22 mouse cellular contexts compared by ENCODE assay signal in the genomic region with DNA sequence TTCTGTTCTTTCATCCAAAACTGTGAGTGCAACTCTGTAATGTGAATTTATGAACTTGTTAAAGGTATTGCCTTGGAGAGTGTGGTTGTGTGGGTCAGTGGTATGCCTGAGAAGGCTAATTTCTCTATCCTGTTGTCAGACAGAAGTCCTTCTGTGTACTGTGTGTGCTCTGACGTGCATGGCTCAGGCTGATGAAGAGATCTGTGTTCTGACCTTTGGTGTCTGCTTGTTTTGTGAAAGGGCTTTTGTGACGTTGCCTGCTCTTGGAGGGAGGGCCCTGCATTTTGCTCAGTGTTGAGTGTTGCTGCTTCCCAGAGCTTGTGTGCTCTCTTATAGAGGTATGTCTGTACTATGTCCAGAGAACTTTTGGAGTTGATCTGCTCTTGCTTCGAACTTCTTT. TPM values are rescaled to one million over a fixed set of nuclear protein-coding genes. Genes with fewer than 3 reads are reported as not detected.
DNase-seq lines count a peak whose midpoint lies in the region; ATAC-seq and TF ChIP-seq lines count a peak whose summit lies in the region.
"Had no signal": no experiment of that assay in that cellular context is flagged by ENCODE, and none has a peak within 500 bp of the region (broad histone marks: within the 10 kb centered on the region; RNA-seq: fewer than 3 reads in every experiment).

No protein-coding gene starts in this region.

- H3K9me3 ChIP-seq in MEL (replicated peaks; ENCODE audit: insufficient read depth, low read length) = no peaks in the 10 kb centered on the region
- no peaks in the 10 kb centered on the region for H3K9me3 ChIP-seq in liver, embryonic 16.5 days (replicated peaks; ENCODE audit: control insufficient read depth, low read length)
- no peaks in the 10 kb centered on the region for H3K9me3 ChIP-seq in forebrain, embryonic 13.5 days (replicated peaks)
- H3K9me3 ChIP-seq in midbrain, embryonic 14.5 days (ENCODE audit: control insufficient read depth, low read length) = no peaks in the 10 kb centered on the region
- H3K9me3 ChIP-seq in hindbrain, postnatal 0 days (ENCODE audit: low read length) = no peaks in the 10 kb centered on the region

- 33% methylated on average over 3 of the region's 3 CpGs for WGBS in liver, embryonic 16.5 days (ENCODE audit: insufficient replicate concordance)
- 56% methylated on average over 3 of the region's 3 CpGs for WGBS in forebrain, embryonic 13.5 days
- 60% methylated on average over 3 of the region's 3 CpGs for WGBS in midbrain, embryonic 14.5 days
- WGBS in hindbrain, postnatal 0 days = 54% methylated on average over 3 of the region's 3 CpGs

- ATAC-seq in liver, embryonic 16.5 days (ENCODE audit: low read depth) = peak; percentile 84
- no peak for ATAC-seq in forebrain, embryonic 13.5 days
- no peak for ATAC-seq in midbrain, embryonic 14.5 days (ENCODE audit: low FRiP score, low TSS enrichment)
- ATAC-seq in hindbrain, postnatal 0 days = no peak
- ATAC-seq: hindbrain, embryonic 16.5 days had no signal

- TF ChIP-seq RAD21 in MEL (IDR thresholded peaks at IDR 0.05; ENCODE audit: low read depth, low read length) = no peak

- TF ChIP-seq CTCF in MEL (IDR thresholded peaks at IDR 0.05 in 2 of 3, conservative IDR thresholded peaks at IDR 0.05 in 1 of 3; ENCODE audit: control insufficient read depth in 1 of 3, insufficient read depth in 1 of 3, low read depth in 2 of 3, low read length in 3 of 3, poor library complexity in 1 of 3, severe bottlenecking in 1 of 3) = no peak
- TF ChIP-seq CTCF in cortical plate, adult 2 months (IDR thresholded peaks at IDR 0.05; ENCODE audit: extremely low read depth, insufficient read depth, low read length) = no peak
- no peak for TF ChIP-seq CTCF in hindbrain, postnatal 0 days (IDR thresholded peaks at IDR 0.05; ENCODE audit: low read depth)

- H3K4me2 ChIP-seq in liver, embryonic 16.5 days (ENCODE audit: low read depth, low read length) = no peak overlapping the region
- H3K4me2 ChIP-seq in forebrain, embryonic 13.5 days = no peak overlapping the region
- H3K4me2 ChIP-seq in midbrain, embryonic 14.5 days (ENCODE audit: low read length) = no peak overlapping the region
- H3K4me2 ChIP-seq in hindbrain, postnatal 0 days (ENCODE audit: low read depth, low read length) = no peak overlapping the region
- H3K4me2 ChIP-seq: midbrain, embryonic 11.5 days had no signal

- no peak overlapping the region for H3K9ac ChIP-seq in MEL (ENCODE audit: control insufficient read depth, low read depth, low read length, poor library complexity, severe bottlenecking)
- no peak overlapping the region for H3K9ac ChIP-seq in liver, embryonic 16.5 days (ENCODE audit: low read depth, low read length)
- no peak overlapping the region for H3K9ac ChIP-seq in forebrain, embryonic 13.5 days
- no peak overlapping the region for H3K9ac ChIP-seq in midbrain, embryonic 14.5 days (replicated peaks; ENCODE audit: low read length)
- no peak overlapping the region for H3K9ac ChIP-seq in hindbrain, postnatal 0 days (replicated peaks; ENCODE audit: low read length)

- no peaks in the 10 kb centered on the region for H3K27me3 ChIP-seq in MEL (ENCODE audit: control insufficient read depth in 1 of 2, insufficient read depth in 2 of 2, low read length in 2 of 2)
- no peaks in the 10 kb centered on the region for H3K27me3 ChIP-seq in liver, embryonic 16.5 days (ENCODE audit: control insufficient read depth, insufficient read depth, low read depth, low read length)
- no peaks in the 10 kb centered on the region for H3K27me3 ChIP-seq in forebrain, embryonic 13.5 days
- no peaks in the 10 kb centered on the region for H3K27me3 ChIP-seq in midbrain, embryonic 14.5 days (ENCODE audit: control insufficient read depth, insufficient read depth, low read length)
- H3K27me3 ChIP-seq in hindbrain, postnatal 0 days (ENCODE audit: insufficient read depth, low read length) = no peaks in the 10 kb centered on the region
- H3K27me3 ChIP-seq: CH12.LX had no signal

- H3K79me2 ChIP-seq in MEL (ENCODE audit: control insufficient read depth, insufficient read depth, low read length, poor library complexity) = no peaks in the 10 kb centered on the region

- peak overlapping the region; percentile 49 for H3K27ac ChIP-seq in MEL (ENCODE audit: control insufficient read depth, low read depth, low read length)
- peak overlapping the region; percentile 25; the same call in 1 of the 2 replicates for H3K27ac ChIP-seq in cortical plate, adult 2 months (ENCODE audit: insufficient read depth, low read length)
- H3K27ac ChIP-seq in liver, embryonic 16.5 days (ENCODE audit: low read length) = no peak overlapping the region
- H3K27ac ChIP-seq in forebrain, embryonic 13.5 days = no peak overlapping the region
- no peak overlapping the region for H3K27ac ChIP-seq in midbrain, embryonic 14.5 days (replicated peaks; ENCODE audit: low read depth, low read length)
- H3K27ac ChIP-seq in hindbrain, postnatal 0 days = no peak overlapping the region
- H3K27ac ChIP-seq: forebrain, embryonic 10.5 days; gastrocnemius, adult 2 months had no signal

- H3K36me3 ChIP-seq in MEL (ENCODE audit: control insufficient read depth in 1 of 2, insufficient read depth in 2 of 2, low read length in 2 of 2) = peaks cover 0 to 26% of the 10 kb centered on the region in 2 experiments; a peak in 2 of 4 replicates
- peaks cover 2% of the 10 kb centered on the region; the same call in 1 of the 2 replicates for H3K36me3 ChIP-seq in liver, embryonic 16.5 days (ENCODE audit: control insufficient read depth, insufficient read depth)
- 0 out of 2 replicates have a peak, but pooled peaks cover 2% of the 10 kb centered on the region for H3K36me3 ChIP-seq in forebrain, embryonic 13.5 days (ENCODE audit: poor library complexity, severe bottlenecking)
- H3K36me3 ChIP-seq in midbrain, embryonic 14.5 days (ENCODE audit: control insufficient read depth, insufficient read depth, low read length) = peaks cover 11% of the 10 kb centered on the region; the same call in 1 of the 2 replicates
- H3K36me3 ChIP-seq in hindbrain, postnatal 0 days (ENCODE audit: insufficient read depth, low read length) = peaks cover 5% of the 10 kb centered on the region; the same call in 1 of the 2 replicates

- TF ChIP-seq POLR2A in MEL (IDR thresholded peaks at IDR 0.05; ENCODE audit: control insufficient read depth in 1 of 2, insufficient read depth in 1 of 2, low read depth in 1 of 2, low read length in 2 of 2, poor library complexity in 1 of 2) = no peak
- no peak for TF ChIP-seq POLR2A in cortical plate, adult 2 months (IDR thresholded peaks at IDR 0.05; ENCODE audit: extremely low read depth, insufficient read depth, low read length)

- TF ChIP-seq EP300 in MEL (IDR thresholded peaks at IDR 0.05; ENCODE audit: low read depth in 1 of 2, low read length in 2 of 2) = no peak

- DNase-seq in layer of hippocampus, adult 11-12 months (ENCODE audit: low spot score) = peak; percentile 12
- no peak for DNase-seq in layer of hippocampus, adult 18-20 months (ENCODE audit: low spot score in 2 of 2)
- no peak for DNase-seq in MEL (ENCODE audit: low read depth, low spot score)
- no peak for DNase-seq in midbrain, embryonic 14.5 days
- no peak for DNase-seq in hindbrain, postnatal 0 days (ENCODE audit: low spot score)
- DNase-seq: adrenal gland, adult 2 months; B cell, adult 2 months; cerebellum, adult 11-12 months; cerebellum, postnatal 25 days; gastrocnemius, adult 2 months; heart, postnatal 4 days; kidney, adult 18-20 months; kidney, postnatal 14 days; lung, adult 18-20 months; lung, postnatal 14 days had no signal

- no peak overlapping the region for H3K4me3 ChIP-seq in MEL (ENCODE audit: control insufficient read depth in 1 of 2, insufficient read depth in 1 of 2, low read depth in 2 of 2, low read length in 2 of 2)
- H3K4me3 ChIP-seq in cortical plate, adult 2 months (ENCODE audit: insufficient read depth, low read length) = no peak overlapping the region
- H3K4me3 ChIP-seq in liver, embryonic 16.5 days (ENCODE audit: low read depth, low read length) = no peak overlapping the region
- H3K4me3 ChIP-seq in forebrain, embryonic 13.5 days = no peak overlapping the region
- no peak overlapping the region for H3K4me3 ChIP-seq in midbrain, embryonic 14.5 days (replicated peaks; ENCODE audit: low read depth, low read length)
- no peak overlapping the region for H3K4me3 ChIP-seq in hindbrain, postnatal 0 days (ENCODE audit: low read length)
- H3K4me3 ChIP-seq: forebrain, embryonic 10.5 days; gastrocnemius, adult 2 months had no signal

- peaks cover 13 to 34% of the 10 kb centered on the region in 2 experiments for H3K4me1 ChIP-seq in MEL (ENCODE audit: control insufficient read depth in 1 of 2, insufficient read depth in 2 of 2, low read length in 2 of 2)
- H3K4me1 ChIP-seq in cortical plate, adult 2 months (ENCODE audit: control insufficient read depth, insufficient read depth, low read length) = no peaks in the 10 kb centered on the region
- no peaks in the 10 kb centered on the region; the same call in 1 of the 2 replicates for H3K4me1 ChIP-seq in liver, embryonic 16.5 days (ENCODE audit: control insufficient read depth, low read depth, low read length)
- no peaks in the 10 kb centered on the region for H3K4me1 ChIP-seq in forebrain, embryonic 13.5 days
- H3K4me1 ChIP-seq in midbrain, embryonic 14.5 days (ENCODE audit: control insufficient read depth, insufficient read depth, low read length) = no peaks in the 10 kb centered on the region
- no peaks in the 10 kb centered on the region for H3K4me1 ChIP-seq in hindbrain, postnatal 0 days (ENCODE audit: insufficient read depth, low read length)
- H3K4me1 ChIP-seq: forebrain, embryonic 10.5 days had no signal

TF ChIP-seq in MEL, 35 proteins besides CTCF, POLR2A, EP300 and RAD21 (continues in another document):
- TF ChIP-seq JUND (IDR thresholded peaks at IDR 0.05; ENCODE audit: low read depth, low read length) = no peak
- TF ChIP-seq ZMIZ1 (IDR thresholded peaks at IDR 0.05; ENCODE audit: low read depth, low read length) = no peak
- no peak for TF ChIP-seq ZNF384 (IDR thresholded peaks at IDR 0.05; ENCODE audit: low read depth, low read length)
- TF ChIP-seq MXI1 (IDR thresholded peaks at IDR 0.05; ENCODE audit: low read depth, low read length) = no peak
- no peak for TF ChIP-seq BHLHE40 (IDR thresholded peaks at IDR 0.05; ENCODE audit: borderline replicate concordance, low read depth, low read length)

RNA-seq across cellular contexts. Expression of a gene that starts 55.1 kb away (rescaled TPM):
- total RNA-seq in layer of hippocampus, adult 18-20 months (2021) = 10 to 100 TPM; 12.0 to 13.0 TPM
- 10.8 and 12.0 TPM in 2 replicates for total RNA-seq in MEL (2012; rRNA removed)
- polyA plus RNA-seq in MEL (2012; ENCODE audit: insufficient read depth in 1 of 2, insufficient read length in 2 of 2, low read depth in 1 of 2, low replicate concordance in 2 of 2, missing spikeins in 1 of 2) = 1 to 10 TPM in 1 of 2 experiments, not detected in 1; 9.7 TPM
- 4.1 and 5.1 TPM in 2 replicates for polyA plus RNA-seq in cortical plate, adult 2 months (2012; rRNA removed)
- polyA plus RNA-seq in liver, embryonic 16.5 days (2015; fragmentation: Nextera tagmentation; extraction: Ambion mirVana) = 1.9 and 2.3 TPM in 2 replicates
- polyA plus RNA-seq in forebrain, embryonic 13.5 days (2015; fragmentation: Nextera tagmentation; extraction: Ambion mirVana) = 2.7 and 3.5 TPM in 2 replicates
- 3.6 and 4.7 TPM in 2 replicates for polyA plus RNA-seq in midbrain, embryonic 14.5 days (2014; fragmentation: Nextera tagmentation; extraction: Ambion mirVana)
- total RNA-seq in hindbrain, postnatal 0 days (2014; rRNA removed) = 5.5 and 8.8 TPM in 2 replicates
- polyA plus RNA-seq in hindbrain, postnatal 0 days (2015; fragmentation: Nextera tagmentation; extraction: Ambion mirVana) = 2.7 and 2.9 TPM in 2 replicates

Comparison
In these comparisons a context has a peak if more than half of its experiments do, and no peak if none do; other contexts are left out.
1. H3K27ac ChIP-seq: peak in MEL (single experiment) and cortical plate, adult 2 months (single experiment); none in liver, embryonic 16.5 days (single experiment), forebrain, embryonic 13.5 days (single experiment), midbrain, embryonic 14.5 days (single experiment) and hindbrain, postnatal 0 days (single experiment).